Mouse (Mus musculus) stomach, postnatal 0 days (tissue): Measurements from ENCODE around the gene Rexo5. TPM values are rescaled to one million over a fixed set of nuclear protein-coding genes. Genes with fewer than 3 reads are reported as not detected.

Experiments used
- ATAC-seq: fragments of 200-750 bp; cut with Nextera tagmentation; 2 replicates; pipeline ENCODE4 v1.8.0; 2017; ENCODE audit not compliant: low FRiP score, low TSS enrichment
- DNase-seq: peaks from one replicate; pipeline ENCODE4 v3.0.0-alpha.2; 2016; ENCODE audit warnings: low spot score
- H3K27ac ChIP-seq: fragments of 300-500 bp; sonication (generic); replicated peaks from 2 replicates; pipeline ENCODE4 v1.5.1; 2014; ENCODE audit warnings: mild to moderate bottlenecking, control low read depth
- H3K27me3 ChIP-seq: fragments of 300-500 bp; sonication (generic); 2 replicates; pipeline ENCODE4 v1.6.1; 2014; ENCODE audit warnings: low read length; ENCODE audit not compliant: control insufficient read depth, insufficient read depth
- H3K36me3 ChIP-seq: fragments of 300-500 bp; sonication (generic); 2 replicates; pipeline ENCODE4 v1.6.1; 2014; ENCODE audit warnings: low read length, mixed read lengths; ENCODE audit not compliant: control insufficient read depth, insufficient read depth
- H3K4me1 ChIP-seq: fragments of 300-500 bp; sonication (generic); replicated peaks from 2 replicates; pipeline ENCODE4 v1.6.1; 2014; ENCODE audit warnings: antibody characterized with exemption; ENCODE audit not compliant: control insufficient read depth, insufficient read depth
- H3K4me2 ChIP-seq: fragments of 300-500 bp; sonication (generic); replicated peaks from 2 replicates; pipeline ENCODE4 v1.6.1; 2014; ENCODE audit warnings: low read depth, mild to moderate bottlenecking, control low read depth, moderate library complexity
- H3K4me3 ChIP-seq: fragments of 300-500 bp; sonication (generic); 2 replicates; pipeline ENCODE4 v1.5.1; 2014; ENCODE audit warnings: low read depth, low read length, control low read depth
- H3K9ac ChIP-seq: fragments of 300-500 bp; sonication (generic); 2 replicates; pipeline ENCODE4 v1.6.1; 2014; ENCODE audit warnings: mild to moderate bottlenecking, low read length, control low read depth, mixed read lengths
- H3K9me3 ChIP-seq: fragments of 300-500 bp; sonication (generic); 2 replicates; pipeline ENCODE4 v1.6.1; 2016; ENCODE audit warnings: low read length; ENCODE audit not compliant: control insufficient read depth
- CTCF ChIP-seq: IDR thresholded peaks from 2 replicates; pipeline ENCODE4 v1.5.1; 2016; ENCODE audit warnings: antibody characterized with exemption, low read depth, mild to moderate bottlenecking, moderate library complexity
- EP300 ChIP-seq: optimal IDR thresholded peaks from 2 replicates; pipeline ENCODE3; 2016; ENCODE audit warnings: antibody characterized with exemption
- WGBS: fragments of 180-500 bp; shearing (Covaris S2); extraction: QIAGEN DNeasy Blood & Tissue Kit; methylation state at CpG from one replicate; pipeline ENCODE4 v1.1.7; 2014; 5-methylcytosine and 5-hydroxymethylcytosine counted together
- polyA plus RNA-seq: library from polyadenylated mRNA; unstranded; fragments of >200 nt; fragmentation: Nextera tagmentation; extraction: Ambion mirVana; gene quantifications from 2 replicates; pipeline ENCODE4 v1.2.1, GENCODE M21; 2015

The Rexo5 gene
- polyA plus RNA-seq, 1 experiment from 2014 or later = 4.8 TPM

- Histone ChIP-seq H3K4me2 (no peak overlapping the region), H3K4me1 (no peaks in the 10 kb centered on the region), H3K9ac (no peak overlapping the region), H3K36me3 (no peaks in the 10 kb centered on the region), H3K9me3 (no peaks in the 10 kb centered on the region), H3K4me3 (no peak overlapping the region), H3K27ac (no peak overlapping the region), H3K27me3 (no peaks in the 10 kb centered on the region)
- TF ChIP-seq EP300 = no peak
- no peak for TF ChIP-seq CTCF
- DNase-seq (no peak), ATAC-seq (no peak)
- WGBS = 83% methylated on average over 2 of the region's 2 CpGs
Observed at GRCm38 (mm10) chr7:119847396-119847795, 53.6 kb downstream of the Rexo5 start.

- Histone ChIP-seq H3K9me3 (no peaks in the 10 kb centered on the region), H3K4me2 (no peak overlapping the region), H3K4me1 (no peaks in the 10 kb centered on the region), H3K27me3 (no peaks in the 10 kb centered on the region), H3K9ac (no peak overlapping the region), H3K36me3 (no peaks in the 10 kb centered on the region), H3K4me3 (no peak overlapping the region), H3K27ac (no peak overlapping the region)
- ATAC-seq = no peak
- DNase-seq = peak; percentile 74
- TF ChIP-seq EP300 (no peak), CTCF (peak; percentile 98)
- 3% methylated on average over 1 of the region's 1 CpGs for WGBS
Observed at GRCm38 (mm10) chr7:119849096-119849495, 55.3 kb downstream of the Rexo5 start.

GRCm38 (mm10) chr7:119850737-119851136 is 56.9 kb downstream of the Rexo5 start:
- TF ChIP-seq CTCF (no peak), EP300 (no peak)
- ATAC-seq (peak; percentile 53; the same call in 1 of the 2 replicates), DNase-seq (peak; percentile 51)
- Histone ChIP-seq H3K27me3 (no peaks in the 10 kb centered on the region), H3K4me3 (no peak overlapping the region), H3K4me1 (no peaks in the 10 kb centered on the region), H3K9ac (no peak overlapping the region), H3K27ac (peak overlapping the region; percentile 14; the same call in 1 of the 2 replicates), H3K9me3 (no peaks in the 10 kb centered on the region), H3K4me2 (no peak overlapping the region), H3K36me3 (no peaks in the 10 kb centered on the region)
- WGBS = 47% methylated on average over 5 of the region's 5 CpGs

- ATAC-seq (no peak), DNase-seq (no peak)
- H3K4me2 ChIP-seq = no peak overlapping the region
- H3K27me3 ChIP-seq = no peaks in the 10 kb centered on the region
- no peaks in the 10 kb centered on the region for H3K9me3 ChIP-seq
- H3K4me3 ChIP-seq = no peak overlapping the region
- H3K27ac ChIP-seq = no peak overlapping the region
- no peaks in the 10 kb centered on the region for H3K4me1 ChIP-seq
- TF ChIP-seq CTCF (no peak), EP300 (no peak)
- no peak overlapping the region for H3K9ac ChIP-seq
- H3K36me3 ChIP-seq = peaks cover 2% of the 10 kb centered on the region
Observed at GRCm38 (mm10) chr7:119852494-119852893, 58.7 kb downstream of the Rexo5 start.

- H3K4me3 ChIP-seq = no peak overlapping the region
- DNase-seq (no peak), ATAC-seq (no peak)
- H3K4me2 ChIP-seq = no peak overlapping the region
- H3K36me3 ChIP-seq = peaks cover 4% of the 10 kb centered on the region
- no peak overlapping the region for H3K27ac ChIP-seq
- no peak overlapping the region for H3K9ac ChIP-seq
- 93% methylated on average over 1 of the region's 1 CpGs for WGBS
- H3K27me3 ChIP-seq = no peaks in the 10 kb centered on the region
- TF ChIP-seq CTCF = no peak
- H3K9me3 ChIP-seq = no peaks in the 10 kb centered on the region
- H3K4me1 ChIP-seq = no peaks in the 10 kb centered on the region
Observed at GRCm38 (mm10) chr7:119853186-119853585, 59.4 kb downstream of the Rexo5 start.

GRCm38 (mm10) chr7:119854362-119854761 is 60.6 kb downstream of the Rexo5 start:
- Histone ChIP-seq H3K36me3 (peaks cover 6% of the 10 kb centered on the region), H3K4me1 (no peaks in the 10 kb centered on the region), H3K9ac (no peak overlapping the region), H3K9me3 (no peaks in the 10 kb centered on the region), H3K27ac (no peak overlapping the region), H3K4me2 (no peak overlapping the region), H3K27me3 (no peaks in the 10 kb centered on the region), H3K4me3 (no peak overlapping the region)
- no peak for TF ChIP-seq EP300
- no peak for TF ChIP-seq CTCF
- DNase-seq = no peak
- no peak for ATAC-seq
- WGBS = 97% methylated on average over 2 of the region's 2 CpGs
